Mouse (Mus musculus) limb, embryonic 13.5 days (tissue): ENCODE results near the gene Raet1e. TPM values are rescaled to one million over a fixed set of nuclear protein-coding genes. Genes with fewer than 3 reads are reported as not detected.

Experiments used
- polyA plus RNA-seq: library from polyadenylated mRNA; unstranded; fragments of >200 nt; fragmentation: Nextera tagmentation; extraction: Ambion mirVana; gene quantifications from 2 replicates; pipeline ENCODE4 v1.2.1, GENCODE M21; 2015

Gene Raet1e
- polyA plus RNA-seq, 1 experiment from 2014 or later, result 12.0 TPM

Other genes with a start within 250 kb of the Raet1e start
- gene 4930444G20Rik, start 90.5 kb upstream of the Raet1e start, polyA plus RNA-seq, result not detected in 2 replicates
- 18.1 and 18.9 TPM in 2 replicates for gene E030030I06Rik, start 9.3 kb upstream of the Raet1e start, polyA plus RNA-seq
- gene H60b, start within 50 bp of the Raet1e start, polyA plus RNA-seq, result 0.62 and 0.70 TPM in 2 replicates
- gene Raet1d, start 202.0 kb downstream of the Raet1e start, polyA plus RNA-seq, result 27.0 and 27.8 TPM in 2 replicates